Mouse (Mus musculus): ENCODE measurements around the gene Tmem163.

- TF ChIP-seq TAL1 (conservative IDR thresholded peaks at IDR 0.05; ENCODE audit: low read depth, low read length) (no peak), CTCF (IDR thresholded peaks at IDR 0.05; ENCODE audit: low read depth, low read length) (no peak), GATA1 (IDR thresholded peaks at IDR 0.05; ENCODE audit: borderline replicate concordance, low read length) (no peak), GATA2 (IDR thresholded peaks at IDR 0.05; ENCODE audit: borderline replicate concordance, low read depth, low read length) (no peak), POLR2AphosphoS5 (IDR thresholded peaks at IDR 0.05; ENCODE audit: insufficient replicate concordance, low read depth, low read length) (no peak)
Measured at GRCm38 (mm10) chr1:127568641-127569040, 110.7 kb downstream of the Tmem163 start.

All from G1E (cell line).